Mouse (Mus musculus): ENCODE results near the gene Unc13a. TPM values are rescaled to one million over a fixed set of nuclear protein-coding genes. Genes with fewer than 3 reads are reported as not detected.

The Unc13a gene
- polyA plus RNA-seq, 1 experiment from 2014 or later: 0.51 TPM

DNA sequence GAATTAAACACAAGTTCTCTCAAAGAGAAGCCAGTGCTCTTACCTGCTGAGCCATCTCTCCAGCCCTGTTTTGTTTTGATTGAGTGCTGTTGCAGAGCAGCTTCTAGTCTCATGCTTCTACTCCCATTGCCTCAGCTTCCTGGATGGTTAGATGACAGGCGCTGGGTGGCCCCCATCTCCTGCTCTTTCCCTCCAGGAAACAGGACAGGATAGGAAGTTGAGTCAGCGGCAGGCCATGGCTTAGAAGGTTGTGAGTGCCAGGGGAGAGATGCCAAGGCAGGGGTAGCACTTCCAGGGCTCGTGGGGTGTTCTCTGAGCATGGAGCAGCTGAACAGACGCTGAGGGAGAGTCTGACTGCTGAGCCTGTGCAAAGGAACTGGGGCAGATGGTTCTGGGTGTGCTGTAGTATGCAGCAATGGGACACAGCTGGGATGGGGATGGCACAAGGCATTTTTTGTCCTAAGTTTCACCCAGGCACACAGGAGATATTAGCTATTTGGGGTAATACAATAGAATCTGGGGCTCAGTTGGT is 93.6 kb downstream of the Unc13a start:
- DNase-seq (ENCODE audit: low spot score): no peak
- Histone ChIP-seq H3K9me3 (replicated peaks) (no peaks in the 10 kb centered on the region), H3K27me3 (ENCODE audit: low read depth, poor library complexity, severe bottlenecking) (peaks cover 30% of the 10 kb centered on the region), H3K4me1 (0 out of 2 replicates have a peak, but pooled peaks cover 4% of the 10 kb centered on the region), H3K36me3 (peaks cover 5% of the 10 kb centered on the region), H3K27ac (no peak overlapping the region), H3K4me3 (no peak overlapping the region)
- WGBS: 75% methylated on average over 4 of the region's 4 CpGs

- no peaks in the 10 kb centered on the region for H3K9me3 ChIP-seq (replicated peaks)
- H3K36me3 ChIP-seq: no peaks in the 10 kb centered on the region
- 75% methylated on average over 1 of the region's 1 CpGs for WGBS
- H3K27me3 ChIP-seq (ENCODE audit: low read depth, poor library complexity, severe bottlenecking): peaks cover 16% of the 10 kb centered on the region
- no peak for DNase-seq (ENCODE audit: low spot score)
- H3K27ac ChIP-seq: no peak overlapping the region
- H3K4me3 ChIP-seq: no peak overlapping the region
- peaks cover 14% of the 10 kb centered on the region for H3K4me1 ChIP-seq
These were observed 96.5 kb downstream of the Unc13a start for GRCm38 (mm10) chr8:71575020-71575419.

DNA sequence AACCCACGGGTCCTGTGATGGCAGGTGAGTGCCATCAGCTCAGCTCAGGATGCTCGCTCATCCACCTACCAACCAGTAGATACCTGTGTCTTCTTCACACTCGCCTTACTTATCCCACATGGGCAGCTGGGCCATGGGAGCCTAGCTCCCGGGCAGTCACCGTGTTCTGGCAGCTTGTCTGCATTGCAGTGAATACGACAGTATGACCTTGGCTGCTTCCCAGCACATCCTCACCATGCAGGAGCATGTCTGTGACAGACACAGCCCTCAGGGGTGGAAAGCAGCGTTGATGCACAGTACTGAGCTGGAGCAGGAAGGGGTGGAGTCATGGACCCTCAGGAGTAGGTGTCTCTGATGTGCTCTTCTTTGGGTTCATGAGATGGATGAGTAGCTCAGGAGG is 97.1 kb downstream of the Unc13a start:
- Histone ChIP-seq H3K36me3 (no peaks in the 10 kb centered on the region), H3K9me3 (replicated peaks) (no peaks in the 10 kb centered on the region), H3K27ac (no peak overlapping the region), H3K27me3 (ENCODE audit: low read depth, poor library complexity, severe bottlenecking) (peaks cover 13% of the 10 kb centered on the region), H3K4me1 (peaks cover 16% of the 10 kb centered on the region), H3K4me3 (no peak overlapping the region)
- WGBS: 76% methylated on average over 7 of the region's 7 CpGs
- DNase-seq (ENCODE audit: low spot score): no peak

Small RNA genes lying within 50 kb of the gene (microRNA-seq; reads per million reads assigned to microRNA genes)
- not detected for gene Mir6769b

Other genes with a start within 250 kb of the Unc13a start
- 61.5 and 75.1 TPM in 2 replicates for gene Abhd8, start 208.1 kb downstream of the Unc13a start, polyA plus RNA-seq (2016; fragmentation: Nextera tagmentation; extraction: Ambion mirVana)
- gene Mrpl34, start 206.8 kb downstream of the Unc13a start, polyA plus RNA-seq (2016; fragmentation: Nextera tagmentation; extraction: Ambion mirVana): 231 and 263 TPM in 2 replicates
- 130 and 138 TPM in 2 replicates for gene Dda1, start 202.6 kb downstream of the Unc13a start, polyA plus RNA-seq (2016; fragmentation: Nextera tagmentation; extraction: Ambion mirVana)
- gene Ano8, start 185.8 kb downstream of the Unc13a start, polyA plus RNA-seq (2016; fragmentation: Nextera tagmentation; extraction: Ambion mirVana): 2.7 and 3.5 TPM in 2 replicates
- 26.8 and 28.2 TPM in 2 replicates for gene Gtpbp3, start 183.7 kb downstream of the Unc13a start, polyA plus RNA-seq (2016; fragmentation: Nextera tagmentation; extraction: Ambion mirVana)
- 74.6 and 77.7 TPM in 2 replicates for gene Plvap, start 160.0 kb downstream of the Unc13a start, polyA plus RNA-seq (2016; fragmentation: Nextera tagmentation; extraction: Ambion mirVana)
- 0.65 and 0.78 TPM in 2 replicates for gene Ccdc194, start 146.0 kb downstream of the Unc13a start, polyA plus RNA-seq (2016; fragmentation: Nextera tagmentation; extraction: Ambion mirVana)
- gene Bst2, start 134.3 kb downstream of the Unc13a start, polyA plus RNA-seq (2016; fragmentation: Nextera tagmentation; extraction: Ambion mirVana): 5.6 TPM in 2 replicates
- gene Mvb12a, start 128.8 kb downstream of the Unc13a start, polyA plus RNA-seq (2016; fragmentation: Nextera tagmentation; extraction: Ambion mirVana): 76.2 and 77.5 TPM in 2 replicates
- gene Tmem221, start 112.9 kb downstream of the Unc13a start, polyA plus RNA-seq (2016; fragmentation: Nextera tagmentation; extraction: Ambion mirVana): 0.29 and 0.45 TPM in 2 replicates
- gene Nxnl1, start 105.2 kb downstream of the Unc13a start, polyA plus RNA-seq (2016; fragmentation: Nextera tagmentation; extraction: Ambion mirVana): not detected in 2 replicates
- 21.3 and 28.8 TPM in 2 replicates for gene Slc27a1, start 102.9 kb downstream of the Unc13a start, polyA plus RNA-seq (2016; fragmentation: Nextera tagmentation; extraction: Ambion mirVana)
- 241 and 263 TPM in 2 replicates for gene Pgls, start 79.6 kb downstream of the Unc13a start, polyA plus RNA-seq (2016; fragmentation: Nextera tagmentation; extraction: Ambion mirVana)
- gene Fam129c, start 74.1 kb downstream of the Unc13a start, polyA plus RNA-seq (2016; fragmentation: Nextera tagmentation; extraction: Ambion mirVana): 2.8 and 4.0 TPM in 2 replicates
- gene Colgalt1, start 60.8 kb downstream of the Unc13a start, polyA plus RNA-seq (2016; fragmentation: Nextera tagmentation; extraction: Ambion mirVana): 49.0 and 53.6 TPM in 2 replicates
- 3.7 and 4.6 TPM in 2 replicates for gene Jak3, start 4.5 kb upstream of the Unc13a start, polyA plus RNA-seq (2016; fragmentation: Nextera tagmentation; extraction: Ambion mirVana)
- gene Insl3, start 17.5 kb upstream of the Unc13a start, polyA plus RNA-seq (2016; fragmentation: Nextera tagmentation; extraction: Ambion mirVana): 0.53 and 0.76 TPM in 2 replicates
- 0.67 and 1.2 TPM in 2 replicates for gene B3gnt3, start 30.0 kb upstream of the Unc13a start, polyA plus RNA-seq (2016; fragmentation: Nextera tagmentation; extraction: Ambion mirVana)
- gene Fcho1, start 54.0 kb upstream of the Unc13a start, polyA plus RNA-seq (2016; fragmentation: Nextera tagmentation; extraction: Ambion mirVana): 2.2 and 4.3 TPM in 2 replicates
- gene Zfp709, start 210.3 kb upstream of the Unc13a start, polyA plus RNA-seq (2016; fragmentation: Nextera tagmentation; extraction: Ambion mirVana): 3.7 and 3.9 TPM in 2 replicates
- gene Zfp882, start 236.9 kb upstream of the Unc13a start, polyA plus RNA-seq (2016; fragmentation: Nextera tagmentation; extraction: Ambion mirVana): 5.4 and 7.2 TPM in 2 replicates
- gene Zfp617, start 236.9 kb upstream of the Unc13a start, polyA plus RNA-seq (2016; fragmentation: Nextera tagmentation; extraction: Ambion mirVana): 27.4 and 34.3 TPM in 2 replicates